Mouse (Mus musculus) G1E (cell line): Measurements from ENCODE around the gene Rarres2. TPM values are rescaled to one million over a fixed set of nuclear protein-coding genes. Genes with fewer than 3 reads are reported as not detected.
"Not testable (repeated sequence)": the region's sequence is repeated elsewhere in the genome, so short reads cannot be mapped to it uniquely, and the experiment has no call there.

Experiments
- ATAC-seq: 2 replicates; pipeline ENCODE4 v1.8.0; 2016; ENCODE audit warnings: mild to moderate bottlenecking; ENCODE audit not compliant: insufficient number of reproducible peaks, poor library complexity, low FRiP score, severe bottlenecking; ENCODE audit errors: extremely low read depth
- DNase-seq: peaks from one replicate; pipeline ENCODE4 v3.0.0; 2012; ENCODE audit warnings: low spot score
- H3K27me3 ChIP-seq: 2 replicates; pipeline ENCODE4 v1.6.1; 2012; ENCODE audit warnings: mild to moderate bottlenecking, low read length, inconsistent platforms; ENCODE audit not compliant: insufficient read depth
- H3K36me3 ChIP-seq: replicated peaks from 2 replicates; pipeline ENCODE3; 2012; ENCODE audit warnings: mild to moderate bottlenecking, inconsistent platforms
- H3K4me1 ChIP-seq: 2 replicates; pipeline ENCODE4 v1.6.1; 2012; ENCODE audit warnings: low read depth, low read length, inconsistent platforms, mixed read lengths; ENCODE audit not compliant: insufficient read depth
- H3K4me3 ChIP-seq: 2 replicates; pipeline ENCODE4 v1.5.1; 2012; ENCODE audit warnings: low read depth, mild to moderate bottlenecking, inconsistent platforms, low read length, moderate library complexity, mixed read lengths
- H3K9me3 ChIP-seq: replicated peaks from 2 replicates; pipeline ENCODE4 v1.6.1; 2012; ENCODE audit warnings: inconsistent platforms
- CTCF ChIP-seq: IDR thresholded peaks from 2 replicates; pipeline ENCODE4 v1.5.1; 2012; ENCODE audit warnings: low read depth, low read length, inconsistent platforms, mixed read lengths
- GATA1 ChIP-seq: IDR thresholded peaks from 2 replicates; pipeline ENCODE4 v1.6.1; 2012; ENCODE audit warnings: borderline replicate concordance, low read length, inconsistent platforms, mixed read lengths
- GATA2 ChIP-seq: IDR thresholded peaks from 2 replicates; pipeline ENCODE4 v1.6.1; 2012; ENCODE audit warnings: low read depth, low read length, inconsistent platforms, borderline replicate concordance
- POLR2AphosphoS5 ChIP-seq: IDR thresholded peaks from 2 replicates; pipeline ENCODE4 v1.6.1; 2012; ENCODE audit warnings: low read depth, low read length, inconsistent platforms; ENCODE audit not compliant: insufficient replicate concordance
- TAL1 ChIP-seq: conservative IDR thresholded peaks from 2 replicates; pipeline ENCODE4 v1.6.1; 2012; ENCODE audit warnings: low read depth, low read length, inconsistent platforms, mixed read lengths
- polyA plus RNA-seq: library from polyadenylated mRNA; stranded (reverse); fragments of >175 nt; gene quantifications from 2 replicates; pipeline ENCODE4 v1.2.3, GENCODE M21; 2012
- total RNA-seq, 2 experiments: library from RNA; stranded (forward) in 1 of 2; stranded (reverse) in 1 of 2; fragments of 200-1000 nt in 1 of 2; fragments of >200 nt in 1 of 2; fragmentation: Nextera tagmentation in 1 of 2; gene quantifications; 2 replicates each; pipeline ENCODE4 v1.2.3; 2014 to 2017

The Rarres2 gene
- total and polyA plus RNA-seq, 3 experiments, result 0.11 TPM; not detected in 2

DNA sequence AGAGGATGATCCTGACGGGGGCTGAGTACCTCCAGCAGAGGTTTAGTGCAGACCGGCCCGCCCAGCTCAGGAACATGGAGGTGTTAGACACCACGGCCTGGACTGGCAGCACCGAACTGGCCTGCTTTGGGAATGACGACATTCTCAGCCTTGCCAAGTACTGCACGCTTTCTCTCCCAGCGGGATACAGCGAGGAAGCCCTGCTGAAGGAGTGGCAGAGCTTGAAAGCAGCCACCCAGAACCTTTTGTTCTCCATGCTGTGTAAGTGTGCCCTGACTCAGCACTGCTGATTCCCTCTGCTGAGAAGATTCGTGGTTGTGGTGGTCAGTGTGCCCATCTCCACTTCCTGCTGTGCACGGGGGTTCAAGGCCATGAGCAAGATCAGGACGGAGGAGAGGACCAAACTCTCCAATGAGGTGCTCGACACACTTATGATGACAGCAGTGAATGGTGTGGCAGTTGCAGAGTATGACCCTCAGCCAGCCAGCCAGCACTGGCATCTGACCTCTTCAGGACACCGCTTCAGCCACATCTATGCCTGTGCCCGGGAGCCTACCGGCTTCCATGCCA, 42.6 kb downstream of the Rarres2 start:
- Histone ChIP-seq H3K4me1 (no peaks in the 10 kb centered on the region), H3K27me3 (peaks cover 2% of the 10 kb centered on the region; the same call in 1 of the 2 replicates), H3K9me3 (no peaks in the 10 kb centered on the region), H3K36me3 (no peaks in the 10 kb centered on the region), H3K4me3 (no peak overlapping the region)
- TF ChIP-seq POLR2AphosphoS5, result no peak
- TF ChIP-seq GATA2, result no peak
- TF ChIP-seq CTCF, result no peak
- DNase-seq, result no peak
- ATAC-seq, result no peak

GRCm38 (mm10) chr6:48529261-48529660, 43.3 kb downstream of the Rarres2 start:
- no peaks in the 10 kb centered on the region for H3K9me3 ChIP-seq
- no peak overlapping the region for H3K4me3 ChIP-seq
- no peaks in the 10 kb centered on the region for H3K4me1 ChIP-seq
- no peaks in the 10 kb centered on the region for H3K36me3 ChIP-seq
- no peaks in the 10 kb centered on the region for H3K27me3 ChIP-seq
- no peak for TF ChIP-seq TAL1
- no peak for TF ChIP-seq GATA2
- TF ChIP-seq POLR2AphosphoS5, result no peak
- no peak for TF ChIP-seq GATA1
- TF ChIP-seq CTCF, result no peak
- DNase-seq (no peak), ATAC-seq (no peak)

DNA sequence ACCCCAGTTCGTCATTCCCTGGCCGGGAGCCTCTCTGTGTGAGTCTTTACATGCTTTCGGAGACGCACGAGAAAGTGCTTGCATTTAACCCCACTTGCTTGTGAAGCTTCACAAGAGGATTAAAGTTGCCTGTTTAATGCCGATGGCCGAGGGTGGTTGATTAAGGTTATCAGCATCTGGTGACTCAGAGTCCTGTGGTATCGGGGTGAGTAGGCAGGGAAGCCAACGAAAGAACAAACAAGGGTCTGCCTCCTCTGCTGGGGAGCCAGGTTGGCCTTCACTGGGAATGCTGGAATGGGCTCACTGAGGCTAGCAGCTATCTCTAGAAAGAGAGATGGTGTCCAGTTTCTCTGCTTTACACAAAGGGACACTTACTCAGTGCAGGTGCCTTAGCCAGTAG, 44.7 kb downstream of the Rarres2 start:
- H3K36me3 ChIP-seq, result no peaks in the 10 kb centered on the region
- no peak for ATAC-seq

DNA sequence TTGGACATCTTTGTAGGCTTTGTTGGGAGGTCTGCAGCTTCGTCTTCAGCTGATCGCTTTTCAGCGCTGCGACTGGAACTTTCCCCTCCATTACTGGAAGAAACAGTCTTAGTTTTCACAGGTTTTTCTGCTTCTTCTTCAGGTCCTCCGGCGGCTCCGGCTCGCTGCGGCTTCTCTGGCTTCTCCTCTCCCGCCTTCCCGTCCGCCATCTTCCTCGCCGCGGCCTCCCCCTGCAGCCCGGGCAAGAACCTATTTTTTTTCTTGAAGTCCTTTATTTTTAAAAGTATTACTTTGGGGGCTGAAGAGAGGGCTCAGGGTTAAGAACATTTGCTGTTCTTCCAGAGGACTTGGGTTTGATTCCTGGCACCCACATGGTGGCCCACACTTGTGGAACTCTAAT, 47.7 kb downstream of the Rarres2 start:
- not testable (repeated sequence) for ATAC-seq, H3K27me3 ChIP-seq, H3K9me3 ChIP-seq, H3K4me1 ChIP-seq, H3K4me3 ChIP-seq, DNase-seq, H3K36me3 ChIP-seq

More for the DNA sequence above, 44.7 kb downstream of the Rarres2 start:
- Histone ChIP-seq H3K9me3 (no peaks in the 10 kb centered on the region), H3K27me3 (no peaks in the 10 kb centered on the region), H3K4me3 (no peak overlapping the region), H3K4me1 (no peaks in the 10 kb centered on the region)
- DNase-seq, result no peak
- no peak for TF ChIP-seq GATA2
- no peak for TF ChIP-seq POLR2AphosphoS5
- no peak for TF ChIP-seq CTCF

Other genes starting within 250 kb of the Rarres2 start
- not detected in 2 replicates for gene Krba1, start 177.2 kb downstream of the Rarres2 start, total RNA-seq (2014; fragmentation: Nextera tagmentation)
- 0.12 and 0.33 TPM in 2 replicates for gene Krba1, start 177.2 kb downstream of the Rarres2 start, total RNA-seq (2017)
- not detected in 2 replicates for gene Krba1, start 177.2 kb downstream of the Rarres2 start, polyA plus RNA-seq
- not detected in 2 replicates for gene Zfp467, start 127.0 kb downstream of the Rarres2 start, total RNA-seq (2014; fragmentation: Nextera tagmentation)
- 0.05 and 0.64 TPM in 2 replicates for gene Zfp467, start 127.0 kb downstream of the Rarres2 start, total RNA-seq (2017)
- gene Zfp467, start 127.0 kb downstream of the Rarres2 start, polyA plus RNA-seq, result 0.02 and 0.07 TPM in 2 replicates
- not detected in 2 replicates for gene Sspo, start 124.6 kb downstream of the Rarres2 start, total RNA-seq (2014; fragmentation: Nextera tagmentation)
- gene Sspo, start 124.6 kb downstream of the Rarres2 start, total RNA-seq (2017), result under 0.01 TPM in 1 of 2 replicates, not detected in the other
- gene Sspo, start 124.6 kb downstream of the Rarres2 start, polyA plus RNA-seq, result not detected in 2 replicates
- not detected in 2 replicates for gene Atp6v0e2, start 35.2 kb downstream of the Rarres2 start, total RNA-seq (2014; fragmentation: Nextera tagmentation)
- 0.06 and 0.55 TPM in 2 replicates for gene Atp6v0e2, start 35.2 kb downstream of the Rarres2 start, total RNA-seq (2017)
- not detected in 2 replicates for gene Atp6v0e2, start 35.2 kb downstream of the Rarres2 start, polyA plus RNA-seq
- not detected in 2 replicates for gene Lrrc61, start 18.0 kb downstream of the Rarres2 start, total RNA-seq (2014; fragmentation: Nextera tagmentation)
- gene Lrrc61, start 18.0 kb downstream of the Rarres2 start, total RNA-seq (2017), result 0.05 and 0.06 TPM in 2 replicates
- not detected in 2 replicates for gene Lrrc61, start 18.0 kb downstream of the Rarres2 start, polyA plus RNA-seq
- gene Gm45021, start 16.8 kb upstream of the Rarres2 start, total RNA-seq (2014; fragmentation: Nextera tagmentation), result not detected in 2 replicates
- gene Gm45021, start 16.8 kb upstream of the Rarres2 start, total RNA-seq (2017), result not detected in 2 replicates
- not detected in 2 replicates for gene Gm45021, start 16.8 kb upstream of the Rarres2 start, polyA plus RNA-seq
- not detected in 2 replicates for gene Repin1, start 21.1 kb upstream of the Rarres2 start, total RNA-seq (2014; fragmentation: Nextera tagmentation)
- 0.27 TPM in 1 of 2 replicates, not detected in the other for gene Repin1, start 21.1 kb upstream of the Rarres2 start, total RNA-seq (2017)
- gene Repin1, start 21.1 kb upstream of the Rarres2 start, polyA plus RNA-seq, result not detected in 2 replicates
- not detected in 2 replicates for gene Gm44965, start 21.2 kb upstream of the Rarres2 start, total RNA-seq (2014; fragmentation: Nextera tagmentation)
- gene Gm44965, start 21.2 kb upstream of the Rarres2 start, total RNA-seq (2017), result not detected in 2 replicates
- gene Gm44965, start 21.2 kb upstream of the Rarres2 start, polyA plus RNA-seq, result not detected in 2 replicates
- not detected in 2 replicates for gene Zfp775, start 29.3 kb upstream of the Rarres2 start, total RNA-seq (2014; fragmentation: Nextera tagmentation)
- gene Zfp775, start 29.3 kb upstream of the Rarres2 start, total RNA-seq (2017), result 0.06 and 0.11 TPM in 2 replicates
- not detected in 2 replicates for gene Zfp775, start 29.3 kb upstream of the Rarres2 start, polyA plus RNA-seq
- gene AI854703, start 54.0 kb upstream of the Rarres2 start, total RNA-seq (2014; fragmentation: Nextera tagmentation), result not detected in 2 replicates
- gene AI854703, start 54.0 kb upstream of the Rarres2 start, total RNA-seq (2017), result 0.11 TPM in 1 of 2 replicates, not detected in the other
- not detected in 2 replicates for gene AI854703, start 54.0 kb upstream of the Rarres2 start, polyA plus RNA-seq
- not detected in 2 replicates for gene Gimap8, start 74.4 kb upstream of the Rarres2 start, total RNA-seq (2014; fragmentation: Nextera tagmentation)
- 0.05 TPM in 1 of 2 replicates, not detected in the other for gene Gimap8, start 74.4 kb upstream of the Rarres2 start, total RNA-seq (2017)
- gene Gimap8, start 74.4 kb upstream of the Rarres2 start, polyA plus RNA-seq, result not detected in 2 replicates
- 9.0 and 9.9 TPM in 2 replicates for gene Gimap9, start 103.3 kb upstream of the Rarres2 start, total RNA-seq (2014; fragmentation: Nextera tagmentation)
- 23.6 and 25.8 TPM in 2 replicates for gene Gimap9, start 103.3 kb upstream of the Rarres2 start, total RNA-seq (2017)
- gene Gimap9, start 103.3 kb upstream of the Rarres2 start, polyA plus RNA-seq, result 0.30 and 0.53 TPM in 2 replicates
- gene Gimap4, start 111.8 kb upstream of the Rarres2 start, total RNA-seq (2014; fragmentation: Nextera tagmentation), result not detected in 2 replicates
- gene Gimap4, start 111.8 kb upstream of the Rarres2 start, total RNA-seq (2017), result not detected in 2 replicates
- gene Gimap4, start 111.8 kb upstream of the Rarres2 start, polyA plus RNA-seq, result not detected in 2 replicates
- 0.44 TPM in 1 of 2 replicates, not detected in the other for gene Gimap6, start 135.4 kb upstream of the Rarres2 start, total RNA-seq (2014; fragmentation: Nextera tagmentation)
- 0.87 and 0.99 TPM in 2 replicates for gene Gimap6, start 135.4 kb upstream of the Rarres2 start, total RNA-seq (2017)
- 0.03 and 0.11 TPM in 2 replicates for gene Gimap6, start 135.4 kb upstream of the Rarres2 start, polyA plus RNA-seq
- gene Gm28053, start 145.8 kb upstream of the Rarres2 start, total RNA-seq (2014; fragmentation: Nextera tagmentation), result not detected in 2 replicates
- not detected in 2 replicates for gene Gm28053, start 145.8 kb upstream of the Rarres2 start, total RNA-seq (2017)
- not detected in 2 replicates for gene Gm28053, start 145.8 kb upstream of the Rarres2 start, polyA plus RNA-seq
- gene Gimap7, start 145.8 kb upstream of the Rarres2 start, total RNA-seq (2014; fragmentation: Nextera tagmentation), result not detected in 2 replicates
- gene Gimap7, start 145.8 kb upstream of the Rarres2 start, total RNA-seq (2017), result 0.22 TPM in 1 of 2 replicates, not detected in the other
- gene Gimap7, start 145.8 kb upstream of the Rarres2 start, polyA plus RNA-seq, result not detected in 2 replicates
- not detected in 2 replicates for gene Gimap1, start 166.3 kb upstream of the Rarres2 start, total RNA-seq (2014; fragmentation: Nextera tagmentation)
- 0.06 TPM in 1 of 2 replicates, not detected in the other for gene Gimap1, start 166.3 kb upstream of the Rarres2 start, total RNA-seq (2017)
- gene Gimap1, start 166.3 kb upstream of the Rarres2 start, polyA plus RNA-seq, result not detected in 2 replicates
- not detected in 2 replicates for gene Gimap5, start 173.4 kb upstream of the Rarres2 start, total RNA-seq (2014; fragmentation: Nextera tagmentation)
- gene Gimap5, start 173.4 kb upstream of the Rarres2 start, total RNA-seq (2017), result 0.05 and 0.12 TPM in 2 replicates
- not detected in 2 replicates for gene Gimap5, start 173.4 kb upstream of the Rarres2 start, polyA plus RNA-seq
- not detected in 2 replicates for gene Gimap3, start 198.1 kb upstream of the Rarres2 start, total RNA-seq (2014; fragmentation: Nextera tagmentation)
- 0.11 TPM in 1 of 2 replicates, not detected in the other for gene Gimap3, start 198.1 kb upstream of the Rarres2 start, total RNA-seq (2017)
- gene Gimap3, start 198.1 kb upstream of the Rarres2 start, polyA plus RNA-seq, result not detected in 2 replicates